Mouse (Mus musculus) heart, embryonic 15.5 days (tissue): ENCODE results near the gene Ablim1. TPM values are rescaled to one million over a fixed set of nuclear protein-coding genes. Genes with fewer than 3 reads are reported as not detected.

Experiments
- ATAC-seq: fragments of 200-750 bp; cut with Nextera tagmentation; replicated peaks from 2 replicates; pipeline ENCODE4 v1.8.0; 2017; ENCODE audit warnings: low read depth, moderate TSS enrichment; ENCODE audit not compliant: insufficient number of reproducible peaks, insufficient read depth, low FRiP score
- H3K27ac ChIP-seq: fragments of 300-500 bp; sonication (generic); 2 replicates; pipeline ENCODE4 v1.5.1; 2015; ENCODE audit warnings: mild to moderate bottlenecking, inconsistent platforms
- H3K27me3 ChIP-seq: fragments of 300-500 bp; sonication (generic); 2 replicates; pipeline ENCODE4 v1.6.1; 2015; ENCODE audit warnings: inconsistent platforms
- H3K36me3 ChIP-seq: fragments of 300-500 bp; sonication (generic); 2 replicates; pipeline ENCODE4 v1.6.1; 2015; ENCODE audit warnings: mild to moderate bottlenecking, inconsistent platforms
- H3K4me1 ChIP-seq: fragments of 300-500 bp; sonication (generic); replicated peaks from 2 replicates; pipeline ENCODE4 v1.6.1; 2015; ENCODE audit warnings: inconsistent platforms
- H3K4me2 ChIP-seq: fragments of 300-500 bp; sonication (generic); 2 replicates; pipeline ENCODE4 v1.6.1; 2015; ENCODE audit warnings: inconsistent platforms, mild to moderate bottlenecking, moderate library complexity
- H3K4me3 ChIP-seq: fragments of 300-500 bp; sonication (generic); 2 replicates; pipeline ENCODE4 v1.5.1; 2015; ENCODE audit warnings: mild to moderate bottlenecking, inconsistent platforms
- H3K9ac ChIP-seq: fragments of 300-500 bp; sonication (generic); 2 replicates; pipeline ENCODE4 v1.6.1; 2015; ENCODE audit warnings: mild to moderate bottlenecking, inconsistent platforms
- H3K9me3 ChIP-seq: fragments of 300-500 bp; sonication (generic); replicated peaks from 2 replicates; pipeline ENCODE4 v1.6.1; 2016; ENCODE audit warnings: inconsistent platforms
- WGBS: fragments of 180-500 bp; shearing (Covaris S2); methylation state at CpG from one replicate; pipeline ENCODE4 v1.1.7; 2015; ENCODE audit warnings: mixed read lengths; 5-methylcytosine and 5-hydroxymethylcytosine counted together
- polyA plus RNA-seq: library from polyadenylated mRNA; unstranded; fragments of >200 nt; fragmentation: Nextera tagmentation; extraction: Ambion mirVana; gene quantifications from 2 replicates; pipeline ENCODE4 v1.2.1, GENCODE M21; 2015

Gene Ablim1
- polyA plus RNA-seq, 1 experiment from 2014 or later, result 56.2 TPM

GRCm38 (mm10) chr19:57357811-57358210 is 43.1 kb upstream of the Ablim1 start:
- H3K4me2 ChIP-seq, result peak overlapping the region; percentile 71
- ATAC-seq, result no peak

GRCm38 (mm10) chr19:57357244-57357643 is 42.5 kb upstream of the Ablim1 start:
- Histone ChIP-seq H3K4me3 (no peak overlapping the region), H3K9ac (no peak overlapping the region), H3K4me2 (no peak overlapping the region), H3K4me1 (peaks cover 42% of the 10 kb centered on the region), H3K27ac (peak overlapping the region; percentile 21; the same call in 1 of the 2 replicates), H3K36me3 (no peaks in the 10 kb centered on the region), H3K27me3 (no peaks in the 10 kb centered on the region), H3K9me3 (no peaks in the 10 kb centered on the region)
- WGBS, result 84% methylated on average over 6 of the region's 6 CpGs
- ATAC-seq, result no peak

More at GRCm38 (mm10) chr19:57357811-57358210, 43.1 kb upstream of the Ablim1 start:
- 73% methylated on average over 5 of the region's 5 CpGs for WGBS
- H3K4me1 ChIP-seq, result peaks cover 47% of the 10 kb centered on the region
- H3K27ac ChIP-seq, result peak overlapping the region; percentile 53
- H3K27me3 ChIP-seq, result no peaks in the 10 kb centered on the region
- H3K4me3 ChIP-seq, result peak overlapping the region; percentile 18
- H3K36me3 ChIP-seq, result no peaks in the 10 kb centered on the region
- no peak overlapping the region for H3K9ac ChIP-seq
- no peaks in the 10 kb centered on the region for H3K9me3 ChIP-seq

GRCm38 (mm10) chr19:57356273-57356672 is 41.6 kb upstream of the Ablim1 start:
- no peak overlapping the region for H3K4me3 ChIP-seq
- H3K4me1 ChIP-seq, result peaks cover 42% of the 10 kb centered on the region
- peak overlapping the region; percentile 36; the same call in 1 of the 2 replicates for H3K4me2 ChIP-seq
- no peaks in the 10 kb centered on the region for H3K9me3 ChIP-seq
- H3K9ac ChIP-seq, result no peak overlapping the region
- 57% methylated on average over 7 of the region's 7 CpGs for WGBS
- H3K36me3 ChIP-seq, result no peaks in the 10 kb centered on the region
- H3K27me3 ChIP-seq, result no peaks in the 10 kb centered on the region
- ATAC-seq, result no peak
- H3K27ac ChIP-seq, result peak overlapping the region; percentile 76

- Histone ChIP-seq H3K9me3 (no peaks in the 10 kb centered on the region), H3K4me2 (peak overlapping the region; percentile 36; the same call in 1 of the 2 replicates), H3K36me3 (no peaks in the 10 kb centered on the region), H3K4me3 (no peak overlapping the region), H3K27me3 (no peaks in the 10 kb centered on the region), H3K9ac (no peak overlapping the region), H3K4me1 (peaks cover 42% of the 10 kb centered on the region), H3K27ac (peak overlapping the region; percentile 76)
- 62% methylated on average over 16 of the region's 16 CpGs for WGBS
- peak; percentile 29; the same call in 1 of the 2 replicates for ATAC-seq
These were observed 40.9 kb upstream of the Ablim1 start for GRCm38 (mm10) chr19:57355451-57356251.

GRCm38 (mm10) chr19:57354715-57355114 is 40.0 kb upstream of the Ablim1 start:
- H3K4me1 ChIP-seq, result peaks cover 38% of the 10 kb centered on the region
- H3K27ac ChIP-seq, result peak overlapping the region; percentile 76
- H3K4me2 ChIP-seq, result no peak overlapping the region
- no peaks in the 10 kb centered on the region for H3K36me3 ChIP-seq
- no peak overlapping the region for H3K4me3 ChIP-seq
- no peak overlapping the region for H3K9ac ChIP-seq
- no peaks in the 10 kb centered on the region for H3K27me3 ChIP-seq
- WGBS, result 60% methylated on average over 6 of the region's 6 CpGs
- no peak for ATAC-seq
- no peaks in the 10 kb centered on the region for H3K9me3 ChIP-seq

- Histone ChIP-seq H3K4me1 (peaks cover 31% of the 10 kb centered on the region), H3K9me3 (no peaks in the 10 kb centered on the region), H3K4me2 (no peak overlapping the region), H3K27me3 (no peaks in the 10 kb centered on the region), H3K27ac (no peak overlapping the region), H3K4me3 (no peak overlapping the region), H3K36me3 (no peaks in the 10 kb centered on the region), H3K9ac (no peak overlapping the region)
- 93% methylated on average over 11 of the region's 11 CpGs for WGBS
- no peak for ATAC-seq
These were observed 39.3 kb upstream of the Ablim1 start for GRCm38 (mm10) chr19:57354050-57354449.

- no peaks in the 10 kb centered on the region for H3K36me3 ChIP-seq
- no peaks in the 10 kb centered on the region for H3K27me3 ChIP-seq
- no peaks in the 10 kb centered on the region for H3K9me3 ChIP-seq
- no peak for ATAC-seq
- H3K4me2 ChIP-seq, result no peak overlapping the region
- 87% methylated on average over 10 of the region's 10 CpGs for WGBS
- H3K4me1 ChIP-seq, result peaks cover 23% of the 10 kb centered on the region
- no peak overlapping the region for H3K4me3 ChIP-seq
- no peak overlapping the region for H3K27ac ChIP-seq
- no peak overlapping the region for H3K9ac ChIP-seq
These were observed 38.5 kb upstream of the Ablim1 start for GRCm38 (mm10) chr19:57353228-57353627.

GRCm38 (mm10) chr19:57352337-57352935 is 37.7 kb upstream of the Ablim1 start:
- Histone ChIP-seq H3K27me3 (no peaks in the 10 kb centered on the region), H3K4me3 (no peak overlapping the region), H3K27ac (no peak overlapping the region), H3K36me3 (no peaks in the 10 kb centered on the region), H3K4me1 (peaks cover 19% of the 10 kb centered on the region), H3K4me2 (no peak overlapping the region), H3K9ac (no peak overlapping the region), H3K9me3 (no peaks in the 10 kb centered on the region)
- whole genome bisulfite sequencing, result 72% methylated on average over 12 of the region's 12 CpGs
- ATAC-seq, result no peak

- H3K4me3 ChIP-seq, result no peak overlapping the region
- H3K4me1 ChIP-seq, result no peaks in the 10 kb centered on the region
- no peak for ATAC-seq
- no peaks in the 10 kb centered on the region for H3K36me3 ChIP-seq
- H3K27ac ChIP-seq, result no peak overlapping the region
- no peak overlapping the region for H3K4me2 ChIP-seq
- H3K27me3 ChIP-seq, result no peaks in the 10 kb centered on the region
- H3K9ac ChIP-seq, result no peak overlapping the region
- H3K9me3 ChIP-seq, result no peaks in the 10 kb centered on the region
These were observed 34.4 kb upstream of the Ablim1 start for GRCm38 (mm10) chr19:57349096-57349495.

GRCm38 (mm10) chr19:57344678-57345077 is 30.0 kb upstream of the Ablim1 start:
- Histone ChIP-seq H3K4me2 (no peak overlapping the region), H3K9me3 (no peaks in the 10 kb centered on the region), H3K4me1 (peaks cover 2% of the 10 kb centered on the region; the same call in 1 of the 2 replicates), H3K9ac (no peak overlapping the region), H3K36me3 (no peaks in the 10 kb centered on the region), H3K27me3 (no peaks in the 10 kb centered on the region), H3K27ac (no peak overlapping the region), H3K4me3 (no peak overlapping the region)
- 56% methylated on average over 1 of the region's 1 CpGs for WGBS
- no peak for ATAC-seq

GRCm38 (mm10) chr19:57343860-57344259 is 29.1 kb upstream of the Ablim1 start:
- no peak overlapping the region for H3K4me2 ChIP-seq

More at GRCm38 (mm10) chr19:57343860-57344259, 29.1 kb upstream of the Ablim1 start:
- 71% methylated on average over 5 of the region's 5 CpGs for WGBS
- no peak for ATAC-seq
- Histone ChIP-seq H3K27me3 (no peaks in the 10 kb centered on the region), H3K9ac (no peak overlapping the region), H3K4me1 (peaks cover 7% of the 10 kb centered on the region; the same call in 1 of the 2 replicates), H3K9me3 (no peaks in the 10 kb centered on the region), H3K27ac (no peak overlapping the region), H3K36me3 (no peaks in the 10 kb centered on the region), H3K4me3 (no peak overlapping the region)
